Mouse (Mus musculus) midbrain, embryonic 13.5 days (tissue): Measurements from ENCODE around the gene Sertad1. TPM values are rescaled to one million over a fixed set of nuclear protein-coding genes. Genes with fewer than 3 reads are reported as not detected.

Experiments used
- ATAC-seq: fragments of 200-750 bp; cut with Nextera tagmentation; 2 replicates; pipeline ENCODE4 v1.8.0; 2017; ENCODE audit warnings: mild to moderate bottlenecking, moderate TSS enrichment, moderate library complexity
- H3K27ac ChIP-seq: fragments of 300-500 bp; sonication (generic); 2 replicates; pipeline ENCODE4 v1.5.1; 2015; ENCODE audit warnings: inconsistent platforms, mild to moderate bottlenecking, moderate library complexity
- H3K27me3 ChIP-seq: fragments of 300-500 bp; sonication (generic); 2 replicates; pipeline ENCODE4 v1.6.1; 2015; ENCODE audit warnings: mild to moderate bottlenecking, inconsistent platforms
- H3K36me3 ChIP-seq: fragments of 300-500 bp; sonication (generic); 2 replicates; pipeline ENCODE4 v1.6.1; 2015; ENCODE audit warnings: mild to moderate bottlenecking, inconsistent platforms
- H3K4me1 ChIP-seq: fragments of 300-500 bp; sonication (generic); replicated peaks from 2 replicates; pipeline ENCODE4 v1.6.1; 2015; ENCODE audit warnings: inconsistent platforms
- H3K4me2 ChIP-seq: fragments of 300-500 bp; sonication (generic); replicated peaks from 2 replicates; pipeline ENCODE4 v1.6.1; 2015; ENCODE audit warnings: moderate library complexity, mild to moderate bottlenecking, inconsistent platforms
- H3K4me3 ChIP-seq: fragments of 300-500 bp; sonication (generic); replicated peaks from 2 replicates; pipeline ENCODE4 v1.5.1; 2015; ENCODE audit warnings: mild to moderate bottlenecking, inconsistent platforms
- H3K9ac ChIP-seq: fragments of 300-500 bp; sonication (generic); replicated peaks from 2 replicates; pipeline ENCODE4 v1.6.1; 2015; ENCODE audit warnings: mild to moderate bottlenecking, inconsistent platforms
- H3K9me3 ChIP-seq: fragments of 300-500 bp; sonication (generic); 2 replicates; pipeline ENCODE4 v1.6.1; 2016; ENCODE audit warnings: mild to moderate bottlenecking, inconsistent platforms
- WGBS: fragments of 180-500 bp; shearing (Covaris S2); methylation state at CpG from one replicate; pipeline ENCODE4 v1.1.7; 2015; 5-methylcytosine and 5-hydroxymethylcytosine counted together
- polyA plus RNA-seq: library from polyadenylated mRNA; unstranded; fragments of >200 nt; fragmentation: Nextera tagmentation; extraction: Ambion mirVana; gene quantifications from 2 replicates; pipeline ENCODE4 v1.2.1, GENCODE M21; 2015

The Sertad1 gene
- polyA plus RNA-seq, 1 experiment from 2014 or later = 8.5 TPM

GRCm38 (mm10) chr7:27454461-27455121 lies 32.1 kb upstream of the Sertad1 start:
- Histone ChIP-seq H3K27me3 (no peaks in the 10 kb centered on the region), H3K4me2 (no peak overlapping the region), H3K27ac (no peak overlapping the region), H3K9ac (no peak overlapping the region), H3K9me3 (no peaks in the 10 kb centered on the region), H3K4me1 (no peaks in the 10 kb centered on the region), H3K4me3 (no peak overlapping the region), H3K36me3 (no peaks in the 10 kb centered on the region)
- ATAC-seq = no peak
- 82% methylated on average over 10 of the region's 10 CpGs for WGBS

DNA sequence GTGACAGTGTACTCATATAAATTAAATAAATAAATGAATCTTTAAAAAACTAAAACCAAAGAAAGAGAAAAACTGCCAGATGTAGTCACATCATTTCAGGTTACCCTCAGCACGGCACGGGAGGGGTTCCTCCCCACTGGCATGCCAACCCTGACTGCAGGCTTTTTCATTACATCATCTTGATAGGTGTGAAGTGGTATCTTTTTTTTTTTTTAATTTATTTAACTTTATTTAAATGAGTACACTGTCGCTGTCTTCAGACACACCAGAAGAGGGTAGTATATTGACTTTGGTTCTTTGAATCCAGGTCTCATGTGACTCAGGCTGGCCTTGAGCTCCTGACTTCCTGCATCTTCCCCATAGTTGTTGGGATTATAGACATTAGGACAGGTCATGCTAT lies 31.4 kb upstream of the Sertad1 start:
- no peaks in the 10 kb centered on the region for H3K9me3 ChIP-seq
- ATAC-seq = no peak
- 92% methylated on average over 3 of the region's 3 CpGs for WGBS
- H3K9ac ChIP-seq = no peak overlapping the region
- no peaks in the 10 kb centered on the region for H3K4me1 ChIP-seq
- H3K4me3 ChIP-seq = no peak overlapping the region
- H3K36me3 ChIP-seq = no peaks in the 10 kb centered on the region
- no peaks in the 10 kb centered on the region for H3K27me3 ChIP-seq
- no peak overlapping the region for H3K27ac ChIP-seq
- H3K4me2 ChIP-seq = no peak overlapping the region

DNA sequence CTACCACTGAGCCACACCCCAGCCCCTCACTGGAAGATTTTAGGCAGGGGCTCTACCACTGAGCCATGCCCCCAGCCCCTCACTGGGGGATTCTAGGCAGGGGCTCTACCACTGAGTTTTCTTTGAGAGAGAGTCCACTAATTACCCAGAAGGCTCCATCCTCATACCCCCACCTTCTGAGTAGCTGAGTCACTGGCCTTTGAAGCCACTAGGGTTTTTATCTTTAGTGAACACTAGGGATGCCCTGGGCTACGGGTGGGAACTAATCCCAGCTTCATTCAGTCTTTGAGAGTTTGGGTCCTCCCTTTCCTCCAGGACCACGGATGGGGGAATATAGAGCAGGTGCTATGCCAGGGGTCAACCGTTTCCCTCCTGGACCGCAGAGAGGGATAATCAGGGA lies 28.1 kb upstream of the Sertad1 start:
- WGBS = 89% methylated on average over 4 of the region's 4 CpGs
- no peaks in the 10 kb centered on the region for H3K9me3 ChIP-seq
- H3K4me3 ChIP-seq = no peak overlapping the region
- no peaks in the 10 kb centered on the region for H3K36me3 ChIP-seq
- H3K27me3 ChIP-seq = no peaks in the 10 kb centered on the region
- ATAC-seq = no peak
- H3K4me2 ChIP-seq = no peak overlapping the region
- no peak overlapping the region for H3K27ac ChIP-seq
- H3K4me1 ChIP-seq = no peaks in the 10 kb centered on the region
- H3K9ac ChIP-seq = no peak overlapping the region

GRCm38 (mm10) chr7:27459640-27460039 lies 27.1 kb upstream of the Sertad1 start:
- H3K27me3 ChIP-seq = no peaks in the 10 kb centered on the region
- H3K4me3 ChIP-seq = no peak overlapping the region
- H3K27ac ChIP-seq = no peak overlapping the region
- no peak for ATAC-seq
- H3K4me2 ChIP-seq = no peak overlapping the region
- no peaks in the 10 kb centered on the region for H3K36me3 ChIP-seq
- no peaks in the 10 kb centered on the region for H3K9me3 ChIP-seq
- WGBS = 92% methylated on average over 5 of the region's 5 CpGs
- no peak overlapping the region for H3K9ac ChIP-seq
- H3K4me1 ChIP-seq = no peaks in the 10 kb centered on the region

DNA sequence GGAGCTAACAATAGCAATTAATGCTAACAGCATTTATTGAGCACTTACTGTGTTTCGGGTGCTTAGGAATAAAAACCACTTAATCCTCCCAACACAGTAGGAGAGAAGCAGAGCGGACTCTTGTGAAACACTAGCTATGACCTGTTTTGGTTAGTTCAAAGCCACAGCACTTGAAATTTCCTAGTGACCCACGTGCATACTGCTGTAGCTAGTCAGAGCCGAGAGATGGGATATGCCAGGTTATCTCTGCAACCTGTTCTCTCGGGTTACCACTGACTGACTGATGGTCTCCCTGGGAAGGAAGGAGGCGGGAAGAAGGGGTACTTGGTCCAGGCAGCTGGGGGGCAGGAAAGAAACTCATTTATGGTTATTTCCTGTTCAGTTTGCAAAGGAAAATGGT lies 26.2 kb upstream of the Sertad1 start:
- H3K27me3 ChIP-seq = no peaks in the 10 kb centered on the region
- ATAC-seq = no peak

DNA sequence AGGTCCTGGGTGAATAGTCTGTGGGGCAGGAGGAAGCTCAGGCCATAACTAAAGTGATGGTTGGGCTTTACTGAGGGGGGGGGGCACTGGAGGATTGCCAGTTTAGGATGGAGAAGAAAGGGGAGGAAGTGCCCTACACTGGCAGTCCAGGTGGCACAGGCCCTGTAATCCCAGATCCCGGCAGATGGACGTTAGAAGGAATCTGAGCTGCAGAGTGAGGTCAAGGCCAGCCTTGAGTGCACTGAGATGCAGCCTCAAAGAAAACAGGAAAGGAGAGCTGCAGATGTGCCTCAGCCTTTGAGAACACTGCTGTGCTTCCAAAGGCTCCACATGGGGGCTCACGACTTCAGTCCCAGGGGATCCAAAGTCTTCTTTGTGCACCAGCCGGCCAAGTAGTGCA lies 19.1 kb upstream of the Sertad1 start:
- Histone ChIP-seq H3K9me3 (no peaks in the 10 kb centered on the region), H3K36me3 (no peaks in the 10 kb centered on the region), H3K4me3 (no peak overlapping the region), H3K4me1 (no peaks in the 10 kb centered on the region), H3K27me3 (no peaks in the 10 kb centered on the region), H3K4me2 (no peak overlapping the region), H3K27ac (no peak overlapping the region), H3K9ac (no peak overlapping the region)
- no peak for ATAC-seq
- 50% methylated on average over 4 of the region's 4 CpGs for WGBS

More for the DNA sequence above, 26.2 kb upstream of the Sertad1 start:
- H3K36me3 ChIP-seq = no peaks in the 10 kb centered on the region
- no peak overlapping the region for H3K4me3 ChIP-seq
- no peak overlapping the region for H3K9ac ChIP-seq
- H3K27ac ChIP-seq = no peak overlapping the region
- no peak overlapping the region for H3K4me2 ChIP-seq
- no peaks in the 10 kb centered on the region for H3K9me3 ChIP-seq
- 83% methylated on average over 6 of the region's 6 CpGs for WGBS
- no peaks in the 10 kb centered on the region for H3K4me1 ChIP-seq

GRCm38 (mm10) chr7:27471390-27472120 lies 15.2 kb upstream of the Sertad1 start:
- peaks cover 7% of the 10 kb centered on the region; the same call in 1 of the 2 replicates for H3K4me1 ChIP-seq
- ATAC-seq = no peak
- no peak overlapping the region for H3K4me2 ChIP-seq
- WGBS = 91% methylated on average over 11 of the region's 11 CpGs
- peaks cover 4% of the 10 kb centered on the region for H3K36me3 ChIP-seq
- H3K4me3 ChIP-seq = no peak overlapping the region
- no peak overlapping the region for H3K9ac ChIP-seq
- H3K9me3 ChIP-seq = no peaks in the 10 kb centered on the region
- no peaks in the 10 kb centered on the region for H3K27me3 ChIP-seq
- no peak overlapping the region for H3K27ac ChIP-seq

DNA sequence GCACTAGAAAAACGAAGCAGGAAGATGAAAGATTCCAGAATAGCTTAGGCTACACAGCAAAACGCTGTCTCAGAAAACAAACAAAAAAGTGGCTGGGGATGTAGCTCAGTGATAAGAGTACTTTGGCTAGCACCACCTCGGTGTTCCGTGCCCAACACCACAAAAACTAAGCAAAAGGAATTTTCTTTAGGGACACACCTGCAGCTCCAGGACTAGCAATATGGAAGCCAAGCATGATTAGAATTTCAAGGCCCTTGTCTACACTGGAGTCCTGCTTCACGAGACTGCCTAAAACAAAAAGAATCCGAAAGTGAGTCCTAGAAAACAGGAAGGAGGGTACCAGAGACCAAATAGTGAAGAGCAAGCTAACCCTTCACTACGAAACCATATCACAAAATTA lies 14.1 kb upstream of the Sertad1 start:
- WGBS = 39% methylated on average over 7 of the region's 7 CpGs
- peak overlapping the region; percentile 78 for H3K4me2 ChIP-seq
- H3K27ac ChIP-seq = peak overlapping the region; percentile 48; the same call in 1 of the 2 replicates
- ATAC-seq = no peak
- no peaks in the 10 kb centered on the region for H3K27me3 ChIP-seq
- H3K36me3 ChIP-seq = peaks cover 9% of the 10 kb centered on the region
- peak overlapping the region; percentile 66 for H3K4me3 ChIP-seq
- H3K9ac ChIP-seq = no peak overlapping the region
- H3K4me1 ChIP-seq = peaks cover 7% of the 10 kb centered on the region; the same call in 1 of the 2 replicates
- H3K9me3 ChIP-seq = no peaks in the 10 kb centered on the region

- H3K9ac ChIP-seq = peak within 1 kb of the TSS; percentile 69
- peaks cover 7% of the 10 kb centered on the region; the same call in 1 of the 2 replicates for H3K4me1 ChIP-seq
- H3K9me3 ChIP-seq = no peaks in the 10 kb centered on the region
- WGBS = under 1% methylated on average over 36 of the region's 36 CpGs
- peak; percentile 94 for ATAC-seq
- H3K27ac ChIP-seq = peak within 1 kb of the TSS; percentile 88
- H3K4me3 ChIP-seq = peak within 1 kb of the TSS; percentile 66
- H3K4me2 ChIP-seq = peak within 1 kb of the TSS; percentile 78
- no peaks in the 10 kb centered on the region for H3K27me3 ChIP-seq
- peaks cover 15% of the 10 kb centered on the region for H3K36me3 ChIP-seq
These were observed 13.4 kb upstream of the Sertad1 start, which contains the start of gene Sertad3 for GRCm38 (mm10) chr7:27473156-27473834. Gene Sertad3, plus strand, starts transcription at chr7:27473768.

GRCm38 (mm10) chr7:27473835-27474489 lies 12.7 kb upstream of the Sertad1 start:
- H3K4me1 ChIP-seq = peaks cover 7% of the 10 kb centered on the region; the same call in 1 of the 2 replicates
- H3K27ac ChIP-seq = peak overlapping the region; percentile 88
- ATAC-seq = no peak
- H3K36me3 ChIP-seq = peaks cover 15% of the 10 kb centered on the region
- H3K9ac ChIP-seq = peak overlapping the region; percentile 69
- peak overlapping the region; percentile 78 for H3K4me2 ChIP-seq
- under 1% methylated on average over 34 of the region's 34 CpGs for WGBS
- H3K27me3 ChIP-seq = no peaks in the 10 kb centered on the region
- no peaks in the 10 kb centered on the region for H3K9me3 ChIP-seq
- peak overlapping the region; percentile 66 for H3K4me3 ChIP-seq

- Histone ChIP-seq H3K27me3 (no peaks in the 10 kb centered on the region), H3K9ac (peak overlapping the region; percentile 69), H3K9me3 (no peaks in the 10 kb centered on the region), H3K4me1 (peaks cover 7% of the 10 kb centered on the region; the same call in 1 of the 2 replicates), H3K36me3 (peaks cover 15% of the 10 kb centered on the region), H3K27ac (peak overlapping the region; percentile 88), H3K4me2 (peak overlapping the region; percentile 78), H3K4me3 (peak overlapping the region; percentile 66)
- WGBS = 0% methylated on average over 23 of the region's 23 CpGs
- peak; percentile 94 for ATAC-seq
These were observed 12.2 kb upstream of the Sertad1 start for GRCm38 (mm10) chr7:27474490-27474954.
